8 mouse cellular contexts compared by ENCODE assay signal in genomic region chr7:25781937-25782610, GRCm38 (mm10). TPM values are rescaled to one million over a fixed set of nuclear protein-coding genes. Genes with fewer than 3 reads are reported as not detected.
DNase-seq lines count a peak whose midpoint lies in the region; ATAC-seq and TF ChIP-seq lines count a peak whose summit lies in the region.

No protein-coding gene starts in this region.

- H3K27ac ChIP-seq in left cerebral cortex, adult 2 months: peak overlapping the region; percentile 40; the same call in 1 of the 2 replicates
- H3K27ac ChIP-seq in forebrain, embryonic 11.5 days (ENCODE audit: low read depth, low read length): no peak overlapping the region
- peak overlapping the region; percentile 86 for H3K27ac ChIP-seq in limb, embryonic 12.5 days
- H3K27ac ChIP-seq in midbrain, postnatal 0 days (ENCODE audit: low read depth, low read length): 0 out of 2 replicates have a peak overlapping the region, but pooled peaks have one; percentile 32

- no peaks in the 10 kb centered on the region for H3K9me3 ChIP-seq in forebrain, embryonic 11.5 days (ENCODE audit: control insufficient read depth, low read length)
- H3K9me3 ChIP-seq in limb, embryonic 12.5 days: no peaks in the 10 kb centered on the region
- no peaks in the 10 kb centered on the region for H3K9me3 ChIP-seq in midbrain, postnatal 0 days (ENCODE audit: low read length)

- no peak for TF ChIP-seq CTCF in left cerebral cortex, adult 2 months (IDR thresholded peaks at IDR 0.05)
- no peak for TF ChIP-seq CTCF in midbrain, postnatal 0 days (IDR thresholded peaks at IDR 0.05)

- H3K4me3 ChIP-seq in left cerebral cortex, adult 2 months: peak overlapping the region; percentile 42; the same call in 1 of the 2 replicates
- H3K4me3 ChIP-seq in forebrain, embryonic 11.5 days (ENCODE audit: low read depth, low read length): no peak overlapping the region
- peak overlapping the region; percentile 39 for H3K4me3 ChIP-seq in limb, embryonic 12.5 days (replicated peaks)
- peak overlapping the region; percentile 35 for H3K4me3 ChIP-seq in midbrain, postnatal 0 days (ENCODE audit: low read depth, low read length)

- peak; percentile 12; the same call in 1 of the 2 replicates for ATAC-seq in forebrain, embryonic 11.5 days (replicated peaks; ENCODE audit: low FRiP score)
- ATAC-seq in limb, embryonic 12.5 days (ENCODE audit: insufficient number of reproducible peaks, insufficient read depth, low FRiP score, low TSS enrichment, low read depth): peak; percentile 58; the same call in 1 of the 2 replicates
- ATAC-seq in midbrain, postnatal 0 days (ENCODE audit: low FRiP score): peak; percentile 51
- ATAC-seq in granulocyte monocyte progenitor cell, adult 5-6 weeks (replicated peaks; ENCODE audit: poor library complexity, severe bottlenecking): no peak

- H3K9ac ChIP-seq in forebrain, embryonic 11.5 days (ENCODE audit: low read length): peak overlapping the region; percentile 32; the same call in 1 of the 2 replicates
- H3K9ac ChIP-seq in limb, embryonic 12.5 days (replicated peaks): peak overlapping the region; percentile 67
- H3K9ac ChIP-seq in midbrain, postnatal 0 days (replicated peaks; ENCODE audit: low read length, poor library complexity, severe bottlenecking): 0 out of 2 replicates have a peak overlapping the region, but pooled peaks have one; percentile 62

- WGBS in forebrain, embryonic 11.5 days: 56% methylated on average over 11 of the region's 11 CpGs
- 35% methylated on average over 11 of the region's 11 CpGs for WGBS in limb, embryonic 12.5 days
- WGBS in midbrain, postnatal 0 days: 58% methylated on average over 11 of the region's 11 CpGs

- no peaks in the 10 kb centered on the region; the same call in 1 of the 2 replicates for H3K36me3 ChIP-seq in forebrain, embryonic 11.5 days (ENCODE audit: control insufficient read depth, insufficient read depth, low read length)
- peaks cover 53% of the 10 kb centered on the region for H3K36me3 ChIP-seq in limb, embryonic 12.5 days
- no peaks in the 10 kb centered on the region for H3K36me3 ChIP-seq in midbrain, postnatal 0 days (ENCODE audit: insufficient read depth, low read length)

- intact Hi-C loops in left cerebral cortex, adult 2 months (cut with DNase I): no loop called here
- intact Hi-C loops in left cerebral cortex, postnatal 14 days (cut with DNase I): no loop called here

- H3K4me2 ChIP-seq in forebrain, embryonic 11.5 days (ENCODE audit: low read depth, low read length, severe bottlenecking): peak overlapping the region; percentile 33
- peak overlapping the region; percentile 81 for H3K4me2 ChIP-seq in limb, embryonic 12.5 days
- H3K4me2 ChIP-seq in midbrain, postnatal 0 days (ENCODE audit: low read depth, low read length, poor library complexity, severe bottlenecking): peak overlapping the region; percentile 71

- no peaks in the 10 kb centered on the region for H3K27me3 ChIP-seq in forebrain, embryonic 11.5 days (ENCODE audit: control insufficient read depth, insufficient read depth, low read length)
- H3K27me3 ChIP-seq in limb, embryonic 12.5 days: no peaks in the 10 kb centered on the region
- H3K27me3 ChIP-seq in midbrain, postnatal 0 days (ENCODE audit: insufficient read depth, low read length): no peaks in the 10 kb centered on the region

- H3K4me1 ChIP-seq in forebrain, embryonic 11.5 days (replicated peaks; ENCODE audit: control insufficient read depth, insufficient read depth, low read length): peaks cover 4% of the 10 kb centered on the region; the same call in 1 of the 2 replicates
- peaks cover 25% of the 10 kb centered on the region for H3K4me1 ChIP-seq in limb, embryonic 12.5 days (replicated peaks)
- 0 out of 2 replicates have a peak, but pooled peaks cover 6% of the 10 kb centered on the region for H3K4me1 ChIP-seq in midbrain, postnatal 0 days (ENCODE audit: insufficient read depth, low read length)

- DNase-seq in left cerebral cortex, adult 2 months (ENCODE audit: extremely low spot score in 1 of 2, low spot score in 2 of 2): no peak
- no peak for DNase-seq in left cerebral cortex, postnatal 14 days (ENCODE audit: low spot score in 2 of 2)
- DNase-seq in forebrain, embryonic 11.5 days (ENCODE audit: low spot score): no peak
- DNase-seq in midbrain, postnatal 0 days (ENCODE audit: low spot score): no peak
- no peak for DNase-seq in layer of hippocampus, adult 8-10 months (ENCODE audit: low spot score in 2 of 2)
- no peak for DNase-seq in adrenal gland, adult 18-20 months (ENCODE audit: low spot score in 2 of 2)

RNA-seq across cellular contexts. Expression of gene Axl, which starts 6.4 kb away (rescaled TPM):
- total RNA-seq in left cerebral cortex, adult 2 months (2021): 10 to 100 TPM; 33.2 to 40.5 TPM
- total RNA-seq in left cerebral cortex, postnatal 14 days (2021): 10 to 100 TPM; 35.9 to 38.8 TPM
- polyA plus RNA-seq in forebrain, embryonic 11.5 days (2014; fragmentation: Nextera tagmentation; extraction: Ambion mirVana): 36.2 and 37.2 TPM in 2 replicates
- 56.3 and 57.2 TPM in 2 replicates for polyA plus RNA-seq in limb, embryonic 12.5 days (2016; fragmentation: Nextera tagmentation; extraction: Ambion mirVana)
- total RNA-seq in midbrain, postnatal 0 days (2014; rRNA removed): 22.2 and 28.1 TPM in 2 replicates
- polyA plus RNA-seq in midbrain, postnatal 0 days (2015; fragmentation: Nextera tagmentation; extraction: Ambion mirVana): 16.5 and 20.7 TPM in 2 replicates
- 1.0 and 4.0 TPM in 2 replicates for total RNA-seq in granulocyte monocyte progenitor cell, adult 5-6 weeks (2014; fragmentation: Nextera tagmentation)
- 0.43 and 5.5 TPM in 2 replicates for total RNA-seq in granulocyte monocyte progenitor cell, adult 5-6 weeks (2017)
- total RNA-seq in layer of hippocampus, adult 8-10 months (2022): 10 to 100 TPM; 40.7 to 75.5 (median 58.6) TPM
- 10 to 100 TPM; 41.9 to 66.9 TPM for total RNA-seq in adrenal gland, adult 18-20 months (2021)

RNA-seq across cellular contexts. Expression of gene Hnrnpul1, which starts 27.5 kb away (rescaled TPM):
- 100 to 1,000 TPM in 1 of 2 experiments, 10 to 100 TPM in 1; 96.5 to 101 TPM for total RNA-seq in left cerebral cortex, adult 2 months (2021)
- total RNA-seq in left cerebral cortex, postnatal 14 days (2021): 100 to 1,000 TPM; 102 to 103 TPM
- polyA plus RNA-seq in forebrain, embryonic 11.5 days (2014; fragmentation: Nextera tagmentation; extraction: Ambion mirVana): 83.8 and 87.5 TPM in 2 replicates
- 67.6 and 75.0 TPM in 2 replicates for polyA plus RNA-seq in limb, embryonic 12.5 days (2016; fragmentation: Nextera tagmentation; extraction: Ambion mirVana)
- 117 and 126 TPM in 2 replicates for total RNA-seq in midbrain, postnatal 0 days (2014; rRNA removed)
- polyA plus RNA-seq in midbrain, postnatal 0 days (2015; fragmentation: Nextera tagmentation; extraction: Ambion mirVana): 41.8 and 47.8 TPM in 2 replicates
- 146 and 152 TPM in 2 replicates for total RNA-seq in granulocyte monocyte progenitor cell, adult 5-6 weeks (2014; fragmentation: Nextera tagmentation)
- 146 and 175 TPM in 2 replicates for total RNA-seq in granulocyte monocyte progenitor cell, adult 5-6 weeks (2017)
- 100 to 1,000 TPM in 3 of 4 experiments, 10 to 100 TPM in 1; 99.7 to 117 (median 108) TPM for total RNA-seq in layer of hippocampus, adult 8-10 months (2022)
- 10 to 100 TPM; 83.8 to 94.4 TPM for total RNA-seq in adrenal gland, adult 18-20 months (2021)

RNA-seq across cellular contexts. Expression of gene Cyp2s1, which starts 34.6 kb away (rescaled TPM):
- total RNA-seq in left cerebral cortex, adult 2 months (2021): 1 to 10 TPM; 3.2 to 4.2 TPM
- total RNA-seq in left cerebral cortex, postnatal 14 days (2021): 1 to 10 TPM; 3.5 to 4.6 TPM
- 0.32 and 0.35 TPM in 2 replicates for polyA plus RNA-seq in forebrain, embryonic 11.5 days (2014; fragmentation: Nextera tagmentation; extraction: Ambion mirVana)
- 1.2 and 2.1 TPM in 2 replicates for polyA plus RNA-seq in limb, embryonic 12.5 days (2016; fragmentation: Nextera tagmentation; extraction: Ambion mirVana)
- 3.0 and 4.8 TPM in 2 replicates for total RNA-seq in midbrain, postnatal 0 days (2014; rRNA removed)
- 2.5 and 3.4 TPM in 2 replicates for polyA plus RNA-seq in midbrain, postnatal 0 days (2015; fragmentation: Nextera tagmentation; extraction: Ambion mirVana)
- total RNA-seq in granulocyte monocyte progenitor cell, adult 5-6 weeks (2014; fragmentation: Nextera tagmentation): not detected in 2 replicates
- total RNA-seq in granulocyte monocyte progenitor cell, adult 5-6 weeks (2017): not detected in 2 replicates
- total RNA-seq in layer of hippocampus, adult 8-10 months (2022): 1 to 10 TPM; 1.6 to 3.4 (median 2.4) TPM
- 1 to 10 TPM; 3.4 to 4.3 TPM for total RNA-seq in adrenal gland, adult 18-20 months (2021)
